Mouse (Mus musculus) adrenal gland, adult 18-20 months (tissue): ENCODE data around the gene 3110082I17Rik. TPM values are rescaled to one million over a fixed set of nuclear protein-coding genes. Genes with fewer than 3 reads are reported as not detected.
"Not testable (repeated sequence)": the region's sequence is repeated elsewhere in the genome, so short reads cannot be mapped to it uniquely, and the experiment has no call there.

Experiments used
- DNase-seq, 2 experiments: peaks; one replicate each; pipeline ENCODE4 v3.0.0; 2021 to 2022; ENCODE audit warnings: low spot score in 2 of 2
- total RNA-seq, 2 experiments: library from RNA; stranded (reverse); gene quantifications; 1 replicate in 1 of 2; 2 replicates in 1 of 2; pipeline ENCODE4 v1.2.3; 2021

The 3110082I17Rik gene
- total RNA-seq, 2 experiments from 2014 or later, result 8.0 to 8.4 TPM

DNA sequence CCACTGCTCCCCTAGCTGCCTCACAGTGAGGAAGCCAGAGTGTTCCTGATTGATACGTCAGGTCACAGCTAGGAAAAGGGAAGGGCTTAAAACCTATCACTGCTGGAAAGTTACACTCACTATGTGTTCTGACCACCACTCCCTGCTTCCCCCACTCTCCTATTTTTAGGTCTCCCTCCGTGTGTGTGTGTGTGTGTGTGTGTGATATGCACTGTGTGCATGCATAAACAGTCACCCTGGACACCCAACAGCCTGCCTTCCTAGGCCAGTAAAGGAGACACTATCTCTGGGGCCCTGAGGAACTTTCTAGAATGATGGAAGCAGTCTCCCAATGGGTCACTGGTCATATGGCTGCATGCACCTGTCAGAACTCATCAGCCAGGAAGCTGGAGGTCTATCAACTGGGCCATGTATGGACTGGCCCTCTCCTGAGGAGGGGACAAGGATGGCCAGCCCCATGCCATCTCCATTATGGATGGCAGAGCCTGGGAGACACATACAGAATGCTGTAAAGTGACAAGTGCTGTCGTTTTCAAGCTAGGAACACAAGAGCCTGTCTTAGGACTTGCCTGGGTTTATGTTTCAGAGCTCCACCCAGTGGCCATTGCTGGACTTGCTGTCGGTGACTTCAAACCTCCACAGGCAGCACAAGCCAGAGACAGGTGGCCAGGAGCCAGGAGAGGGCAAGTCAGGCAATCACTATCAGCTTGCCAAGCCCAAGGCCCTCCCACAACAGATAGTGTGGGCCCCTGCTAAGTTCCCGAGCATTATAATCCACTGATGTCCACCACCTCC lies 62.2 kb downstream of the 3110082I17Rik start:
- DNase-seq, result peak; percentile 88 to 92

DNA sequence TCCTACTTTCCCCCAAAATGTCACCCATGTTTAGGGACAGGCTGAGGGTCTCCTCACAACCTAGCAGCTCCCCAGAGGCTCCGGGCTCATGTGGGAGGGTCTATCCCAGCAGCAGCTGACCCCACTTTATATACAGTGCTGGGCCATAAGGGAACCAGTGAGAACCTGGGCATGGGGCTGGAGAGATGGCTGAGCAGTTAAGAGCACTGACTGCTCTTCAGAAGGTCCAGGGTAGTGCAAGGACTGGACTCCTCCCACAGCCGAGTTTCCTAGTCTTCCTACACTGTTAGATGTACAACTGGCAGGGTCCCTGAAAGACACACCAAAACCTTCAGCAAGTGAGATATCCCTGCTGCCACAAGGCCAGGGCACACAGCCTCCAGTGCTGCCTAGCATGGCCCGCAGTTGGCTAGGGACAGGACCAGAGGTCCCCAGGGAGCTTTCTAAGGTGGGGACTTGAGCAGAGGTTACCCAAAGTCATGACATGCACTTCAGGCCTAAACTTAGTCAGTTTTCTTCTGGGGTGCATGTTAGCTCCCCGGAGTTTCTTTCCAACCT lies 62.9 kb downstream of the 3110082I17Rik start:
- DNase-seq, result no peak

DNA sequence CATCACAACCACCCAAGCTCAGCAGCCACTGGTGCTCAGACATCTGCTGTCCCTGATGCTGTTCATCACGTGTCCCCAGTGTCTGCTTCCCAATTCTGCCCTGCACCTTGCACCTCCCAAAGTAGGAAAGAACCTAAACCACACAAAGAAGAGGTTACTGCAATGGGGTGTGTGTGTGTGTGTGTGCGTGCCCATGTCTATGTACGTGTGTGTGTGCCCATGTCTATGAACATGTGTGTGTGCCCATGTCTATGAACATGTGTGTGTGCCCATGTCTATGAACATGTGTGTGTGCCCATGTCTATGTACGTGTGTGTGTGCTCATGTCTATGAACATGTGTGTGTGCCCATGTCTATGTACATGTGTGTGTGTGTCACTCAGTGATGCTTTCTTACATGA lies 64.8 kb downstream of the 3110082I17Rik start:
- no peak for DNase-seq

DNA sequence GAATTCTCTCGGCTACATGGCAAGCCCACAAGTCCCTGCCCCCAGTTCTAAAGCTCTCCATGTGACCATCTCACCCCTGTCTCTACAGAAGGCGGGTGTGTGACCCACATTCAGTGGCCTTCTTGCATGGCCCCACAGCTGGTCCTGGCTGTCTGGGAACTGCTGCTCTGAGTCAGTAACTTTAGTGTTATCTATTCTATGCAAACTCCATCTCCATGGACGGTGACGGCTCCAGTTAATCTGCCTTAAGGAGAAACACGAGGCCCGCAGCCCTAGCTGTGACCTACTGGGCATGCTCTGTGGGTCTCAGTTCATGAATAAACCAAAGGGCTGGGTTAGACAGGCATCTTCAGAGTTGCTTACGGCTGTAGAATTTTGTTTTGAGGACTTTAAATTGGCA lies 65.9 kb downstream of the 3110082I17Rik start:
- DNase-seq, result no peak

DNA sequence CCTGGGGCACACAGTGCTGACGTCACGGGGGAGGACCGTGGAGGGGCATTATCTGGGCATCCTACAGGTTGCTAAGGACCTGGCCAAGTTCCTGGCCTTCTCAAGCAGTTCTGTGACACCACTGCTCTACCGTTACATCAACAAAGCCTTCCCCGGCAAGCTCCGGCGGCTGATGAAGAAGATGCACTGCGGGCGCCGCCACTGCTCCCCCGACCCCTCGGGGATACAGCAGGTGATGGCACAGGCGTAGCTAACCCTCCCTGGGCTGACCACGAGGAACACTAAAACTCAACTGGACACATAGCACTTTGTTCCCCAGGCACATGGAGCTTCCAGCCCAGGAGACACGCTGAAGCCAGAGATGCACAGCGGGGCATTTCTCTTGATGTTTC lies 67.1 kb downstream of the 3110082I17Rik start:
- DNase-seq, result no peak

DNA sequence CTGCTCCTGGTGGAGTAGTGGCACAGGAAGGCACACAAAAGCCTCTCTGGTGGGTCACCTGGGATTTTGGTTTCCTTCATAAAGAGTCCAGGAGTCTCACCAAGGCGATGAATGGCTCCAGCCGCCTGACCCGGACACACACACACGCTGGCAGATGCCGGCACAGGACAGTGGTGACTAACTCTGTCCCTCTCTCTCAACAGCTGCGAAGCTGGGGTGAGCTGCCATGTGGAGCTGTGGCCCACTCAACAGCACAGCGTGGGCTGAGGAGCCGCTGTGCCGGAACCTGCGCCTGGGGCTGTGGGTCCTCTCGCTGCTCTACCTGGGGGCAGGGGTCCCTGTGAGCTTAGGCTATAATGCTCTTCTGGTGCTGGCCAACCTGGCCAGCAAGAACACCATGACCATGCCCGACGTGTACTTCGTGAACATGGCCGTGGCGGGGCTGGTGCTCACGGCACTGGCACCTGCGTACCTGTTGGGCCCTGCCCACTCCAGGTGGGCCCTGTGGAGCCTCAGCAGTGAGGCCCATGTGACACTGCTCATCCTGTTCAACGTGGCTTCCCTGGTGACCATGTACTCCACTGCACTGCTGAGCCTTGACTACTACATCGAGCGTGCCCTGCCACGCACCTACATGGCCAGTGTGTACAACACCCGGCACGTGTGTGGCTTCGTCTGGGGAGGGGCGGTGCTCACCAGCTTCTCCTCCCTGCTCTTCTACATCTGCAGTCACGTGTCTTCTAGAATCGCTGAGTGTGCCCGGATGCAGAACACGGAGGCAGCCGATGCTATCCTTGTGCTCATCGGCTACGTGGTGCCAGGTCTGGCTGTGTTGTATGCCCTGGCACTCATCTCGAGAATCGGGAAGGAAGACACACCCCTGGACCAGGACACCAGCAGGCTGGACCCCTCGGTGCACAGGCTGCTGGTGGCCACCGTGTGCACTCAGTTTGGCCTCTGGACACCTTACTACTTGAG lies 67.8 kb downstream of the 3110082I17Rik start:
- DNase-seq, result no peak

DNA sequence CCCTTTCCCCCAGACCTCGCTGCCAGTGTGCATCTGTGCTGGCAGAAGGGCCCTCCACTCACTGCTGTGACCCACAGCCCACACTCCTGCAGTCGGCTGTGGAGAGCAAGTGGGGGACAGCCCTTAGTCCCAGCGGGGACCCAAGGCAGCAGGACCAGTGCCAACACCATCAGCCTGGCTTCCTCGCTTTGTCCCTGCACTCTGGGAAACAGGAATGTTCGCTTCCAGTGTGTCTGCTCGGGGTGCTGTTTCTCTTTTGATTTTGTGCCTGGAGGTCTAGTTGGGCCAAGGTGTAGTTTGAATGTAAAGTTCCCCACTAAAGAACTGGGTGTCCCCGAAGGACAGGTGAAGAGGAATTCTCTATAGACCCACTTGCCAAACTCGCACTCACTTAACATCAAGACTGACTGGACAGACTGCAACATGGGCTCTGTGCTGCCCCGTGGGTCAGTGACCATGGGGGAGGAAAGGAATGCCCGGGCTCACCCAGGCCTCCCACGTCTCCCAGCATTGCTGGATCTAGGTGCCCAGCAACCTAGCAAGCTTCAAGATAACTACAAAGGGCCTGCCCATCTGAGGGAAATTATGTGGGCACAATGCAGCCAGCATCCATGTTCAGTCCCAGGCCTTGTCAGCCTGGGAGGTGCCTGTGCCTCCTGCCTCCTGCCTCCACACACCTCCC lies 68.9 kb downstream of the 3110082I17Rik start:
- no peak for DNase-seq

DNA sequence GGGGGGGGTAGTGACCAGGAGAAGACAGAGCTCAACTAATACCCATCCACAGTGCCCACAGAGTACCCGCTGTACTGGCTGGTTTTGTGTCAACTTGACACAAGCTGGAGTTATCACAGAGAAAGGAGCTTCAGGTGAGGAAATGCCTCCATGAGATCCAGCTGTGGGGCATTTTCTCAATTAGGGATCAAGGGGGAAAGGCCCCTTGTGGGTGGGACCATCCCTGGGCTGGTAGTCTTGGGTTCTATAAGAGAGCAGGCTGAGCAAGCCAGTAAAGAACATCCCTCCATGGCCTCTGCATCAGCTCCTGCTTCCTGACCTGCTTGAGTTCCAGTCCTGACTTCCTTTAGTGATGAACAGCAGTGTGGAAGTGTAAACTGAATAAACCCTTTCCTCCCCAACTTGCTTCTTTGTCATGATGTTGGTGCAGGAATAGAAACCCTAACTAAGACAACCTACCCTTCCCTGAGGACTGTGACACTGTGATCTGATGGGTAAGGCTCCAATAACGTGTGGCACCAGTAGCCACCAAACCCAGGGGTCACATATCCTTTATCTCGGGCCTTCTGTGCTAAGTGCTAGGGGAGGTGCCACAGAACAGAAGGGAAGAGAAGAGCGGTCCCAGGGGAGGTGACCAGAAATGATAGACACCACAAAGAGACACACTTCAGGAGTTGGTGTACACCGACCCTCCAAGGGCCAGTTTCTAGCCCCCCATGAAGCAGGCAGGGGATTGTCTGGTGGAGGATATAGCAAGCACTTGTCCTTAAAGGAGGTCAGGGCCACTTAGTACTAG lies 69.8 kb downstream of the 3110082I17Rik start:
- not testable (repeated sequence) for DNase-seq

DNA sequence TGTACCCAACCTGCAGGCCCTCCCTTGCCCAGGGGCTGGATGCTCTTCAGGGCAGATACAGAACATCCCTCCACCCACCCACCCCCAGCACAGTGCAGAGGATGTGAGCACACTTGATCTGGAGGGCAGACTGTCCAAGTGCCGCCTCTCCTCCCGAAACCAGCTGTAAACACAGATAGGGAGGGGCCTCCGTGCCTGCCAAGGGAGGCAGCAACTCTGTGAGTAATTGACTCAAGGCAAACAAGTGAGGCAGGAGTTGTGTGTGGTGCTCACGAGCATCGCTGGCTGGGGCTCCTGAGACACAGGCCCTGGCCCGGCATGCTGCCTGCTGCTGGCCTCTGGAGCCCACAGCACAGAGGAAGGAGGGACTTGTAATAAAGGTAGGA lies 70.7 kb downstream of the 3110082I17Rik start:
- peak in 1 of 2 experiments; percentile 50 for DNase-seq

DNA sequence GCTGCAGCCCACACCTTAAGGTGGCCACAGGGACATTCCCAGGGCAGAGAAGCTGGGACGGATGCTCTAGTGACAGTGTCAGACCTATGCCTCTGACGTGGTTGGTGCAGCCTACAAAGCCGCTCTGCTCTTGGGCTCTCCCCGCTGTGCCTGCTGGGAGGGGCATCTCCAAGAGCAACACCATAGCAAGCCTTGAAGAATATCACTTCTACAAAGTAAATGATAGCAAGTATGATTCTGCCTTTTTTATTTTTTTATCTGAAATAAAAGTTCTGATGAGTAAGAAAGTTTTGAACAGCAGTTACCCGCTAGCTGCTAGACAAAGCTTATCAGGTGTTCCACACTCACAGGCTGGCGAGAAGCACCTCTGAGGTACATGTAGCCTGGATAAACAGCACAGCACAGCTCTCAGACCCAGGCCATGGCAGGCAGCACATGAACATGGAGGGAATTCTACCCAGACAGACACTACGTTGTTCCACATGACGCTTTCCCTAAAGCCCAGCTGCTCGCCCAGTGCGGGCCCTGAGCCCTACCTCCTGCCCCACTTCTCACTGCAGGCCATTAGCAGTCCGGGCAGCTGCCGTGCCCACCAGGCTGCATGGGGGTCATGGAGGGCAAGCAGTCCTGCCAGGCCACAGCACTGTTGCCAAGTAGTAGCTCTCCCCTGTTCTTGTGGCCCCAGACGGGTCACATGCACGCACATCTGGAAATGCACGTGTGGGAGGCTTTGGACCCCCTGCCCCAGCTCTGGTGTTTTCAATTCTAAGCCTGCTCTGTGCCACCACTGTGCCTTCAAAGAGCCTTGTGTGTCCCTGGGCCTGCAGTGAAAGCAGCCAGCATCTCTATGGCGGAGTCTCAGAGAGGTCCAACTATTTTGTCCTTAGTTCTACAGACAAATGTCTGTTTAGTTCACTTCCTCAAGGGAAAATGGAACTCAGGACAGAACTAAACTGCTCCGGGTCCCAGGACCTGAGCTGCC lies 71.3 kb downstream of the 3110082I17Rik start:
- DNase-seq, result no peak

DNA sequence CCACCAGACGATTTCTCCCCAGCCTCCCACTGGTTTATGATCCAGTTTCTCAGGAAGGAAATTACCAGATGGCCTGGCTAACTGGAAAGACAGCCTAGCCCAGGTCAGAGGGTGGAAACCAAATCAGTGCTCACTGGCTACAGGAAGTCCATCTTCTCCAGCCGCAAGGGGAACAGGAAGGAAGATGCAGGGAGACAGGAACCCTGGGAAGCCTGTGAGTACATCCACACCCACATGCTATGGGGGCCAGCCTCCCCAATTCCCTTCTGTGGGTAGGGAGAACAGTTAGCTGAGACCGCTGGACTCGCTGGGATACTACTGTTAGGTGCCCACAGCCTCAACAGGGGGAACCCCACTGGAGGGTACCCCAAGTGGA lies 72.1 kb downstream of the 3110082I17Rik start:
- DNase-seq, result no peak

DNA sequence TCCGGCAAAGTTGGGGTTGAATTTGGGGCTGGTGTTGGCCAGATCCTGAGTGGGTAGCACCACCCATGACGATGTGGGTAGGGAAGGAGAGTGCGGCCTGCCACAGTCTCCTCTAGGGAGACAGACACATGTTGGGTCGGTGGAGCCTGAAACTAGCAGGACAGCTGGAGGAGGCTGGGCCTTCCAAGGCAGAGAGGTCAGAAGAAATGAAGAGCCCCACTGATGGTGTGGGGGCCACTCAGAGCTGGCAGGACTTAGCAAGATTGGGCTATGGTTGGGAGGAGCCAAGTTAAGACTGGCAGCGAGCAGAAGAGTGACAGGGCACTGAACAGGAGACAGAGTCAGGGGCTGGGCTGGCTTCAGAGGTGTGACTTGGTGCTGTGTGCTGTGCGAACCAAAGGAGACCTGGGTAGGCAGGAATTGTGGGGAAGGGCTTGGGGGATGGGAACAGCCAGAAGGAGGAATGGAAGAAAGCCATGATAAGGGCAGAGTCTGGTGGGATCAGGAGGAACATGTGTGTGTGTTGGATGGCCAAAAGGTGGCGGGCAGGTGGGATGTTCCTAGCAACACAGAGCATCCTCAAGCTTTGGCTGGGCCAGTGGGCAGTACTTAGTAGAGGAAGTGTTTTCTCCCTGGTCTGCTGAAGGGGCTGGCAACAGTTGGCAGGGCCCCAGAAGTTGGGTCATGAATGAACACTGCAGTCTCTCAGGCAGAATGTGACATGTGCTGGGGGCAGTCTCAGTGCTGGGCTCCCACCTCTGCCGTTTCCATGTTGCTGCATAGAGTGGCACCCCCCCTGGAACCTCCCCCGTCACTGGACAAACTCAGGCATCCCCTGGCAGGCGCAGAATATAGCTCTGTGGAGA lies 72.8 kb downstream of the 3110082I17Rik start:
- DNase-seq, result no peak

DNA sequence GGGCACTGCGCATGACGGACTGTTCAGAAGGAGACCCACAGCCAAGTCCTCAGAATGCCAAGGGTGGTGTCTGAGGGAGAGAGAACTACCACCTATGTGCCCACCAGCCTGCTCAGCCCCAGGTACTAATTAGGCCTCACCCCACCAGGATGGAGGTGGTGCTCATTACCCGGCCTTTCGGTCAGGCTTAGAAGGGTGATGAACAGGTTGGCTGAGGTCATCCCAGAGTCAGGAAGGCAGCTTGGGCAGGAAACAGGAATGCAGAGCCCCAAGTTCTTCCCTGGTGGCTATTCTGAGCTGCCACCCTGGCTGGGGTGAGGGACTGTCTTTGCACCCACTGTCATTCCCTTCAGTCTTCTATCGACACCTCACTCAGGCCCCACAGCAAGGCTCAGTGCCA lies 74.3 kb downstream of the 3110082I17Rik start:
- DNase-seq, result no peak

DNA sequence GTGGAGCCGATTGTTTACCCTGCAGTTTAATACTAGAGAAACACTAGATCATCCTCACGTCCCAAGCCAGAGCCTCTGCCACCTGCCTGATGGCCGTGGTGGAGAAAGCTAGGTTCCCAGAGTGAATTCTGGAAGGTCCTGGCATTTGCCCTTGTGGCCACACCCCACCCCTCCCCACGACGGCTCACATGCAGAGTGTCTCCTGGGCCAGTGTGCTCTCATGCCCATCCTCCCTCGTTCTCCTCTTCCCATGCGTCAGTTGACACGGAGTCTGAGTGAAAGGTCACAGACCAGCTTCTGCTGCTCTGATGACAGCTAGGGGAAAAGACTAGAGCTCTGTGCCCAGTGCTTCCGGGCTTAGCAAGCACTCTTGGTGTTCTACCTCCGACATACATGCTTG lies 75.8 kb downstream of the 3110082I17Rik start:
- peak in 1 of 2 experiments; percentile 47 for DNase-seq

DNA sequence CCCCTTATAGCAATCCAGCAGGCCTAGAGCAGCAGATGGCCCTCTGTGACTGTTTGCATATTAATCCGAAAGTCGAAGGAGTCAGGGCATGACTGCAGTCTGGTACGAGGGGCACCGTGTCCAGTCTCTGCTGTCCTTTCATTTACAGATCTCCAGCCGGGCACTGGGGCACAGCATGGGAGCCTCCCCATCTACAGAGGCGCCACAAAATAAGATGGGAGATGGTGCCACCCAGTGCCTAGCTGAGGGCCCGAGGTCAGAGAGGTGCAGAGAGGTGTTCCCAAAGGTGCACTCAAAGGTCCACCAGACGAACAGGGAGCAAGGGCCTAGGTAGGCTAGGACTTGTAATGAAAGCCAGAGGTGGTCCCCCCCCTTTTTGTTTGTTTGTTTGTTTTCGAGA lies 77.1 kb downstream of the 3110082I17Rik start:
- DNase-seq, result no peak

DNA sequence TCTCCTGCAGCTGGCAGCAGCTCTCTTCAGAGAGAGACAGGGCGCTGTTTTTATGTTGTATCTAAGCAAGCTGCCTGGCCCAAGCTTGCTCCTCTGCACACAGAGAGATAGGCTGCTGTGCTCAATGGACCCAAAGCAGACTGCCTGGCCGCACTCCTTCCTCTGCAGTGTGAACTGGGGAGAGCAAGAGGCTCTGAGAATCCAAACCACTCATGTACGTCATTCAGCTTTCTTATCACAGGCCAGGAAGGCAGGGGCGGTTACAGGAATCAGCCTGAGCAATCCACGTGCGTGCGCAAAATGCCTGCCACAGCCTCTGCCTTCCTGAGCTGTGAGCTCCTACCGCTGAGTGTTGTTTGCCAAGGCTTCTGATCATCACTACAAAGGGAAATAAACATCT lies 77.6 kb downstream of the 3110082I17Rik start:
- DNase-seq, result no peak

DNA sequence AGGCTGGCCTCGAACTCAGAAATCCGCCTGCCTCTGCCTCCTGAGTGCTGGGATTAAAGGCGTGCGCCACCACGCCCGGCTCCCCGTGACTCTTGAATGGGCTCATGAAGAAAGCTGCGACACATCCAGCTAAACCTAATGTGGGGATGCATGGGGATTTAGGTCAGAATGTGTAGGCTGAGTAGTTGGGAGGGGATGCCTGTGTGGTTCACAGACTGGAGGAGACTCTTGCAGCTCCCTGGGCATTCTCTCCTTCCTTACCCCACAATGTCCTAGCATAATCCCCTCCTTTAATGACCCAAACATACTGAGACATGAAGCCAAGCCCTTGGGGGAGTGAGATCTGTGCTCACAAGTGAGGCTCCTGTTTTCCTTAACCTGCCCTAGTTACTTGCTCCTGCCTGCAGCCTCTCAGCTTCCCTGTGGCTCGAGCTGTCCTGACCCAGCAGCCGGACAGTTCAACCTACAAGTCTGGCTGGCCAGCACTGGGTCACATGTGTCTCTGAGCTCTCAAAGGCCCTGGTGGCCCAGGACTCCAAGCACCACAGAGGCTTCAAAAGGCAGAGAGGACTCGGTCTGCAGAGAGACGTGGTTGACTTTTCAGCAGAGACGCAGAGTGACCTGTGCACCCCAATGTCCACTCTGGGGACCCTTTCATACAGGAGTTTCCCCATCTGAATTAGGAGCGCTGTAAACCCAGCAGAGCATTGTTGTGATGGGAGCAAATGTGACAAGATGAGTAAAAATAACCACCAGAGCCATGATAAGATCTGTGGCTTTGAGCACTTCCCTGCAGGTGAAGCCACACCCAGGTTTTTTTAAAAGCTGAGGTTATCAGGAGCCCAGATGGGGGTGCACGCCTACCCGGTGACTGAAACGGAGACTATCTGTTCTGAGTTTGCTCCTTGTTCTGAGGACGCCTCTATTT lies 78.5 kb downstream of the 3110082I17Rik start:
- DNase-seq, result no peak
